Mouse (Mus musculus) stomach, embryonic 16.5 days (tissue): ENCODE measurements at regions not wholly inside any gene's neighbourhood (a gene's known extent, or its start where the extent isn't known, plus 50 kb on each side); places are given as distances from the start of the nearest gene placed in this dataset.

Experiments used
- ATAC-seq: fragments of 200-750 bp; cut with Nextera tagmentation; 2 replicates; pipeline ENCODE4 v1.8.0; 2017; ENCODE audit warnings: moderate number of reproducible peaks, moderate TSS enrichment; ENCODE audit not compliant: insufficient read depth, low FRiP score
- H3K27ac ChIP-seq: fragments of 300-500 bp; sonication (generic); 2 replicates; pipeline ENCODE4 v1.5.1; 2014; ENCODE audit warnings: low read length
- H3K27me3 ChIP-seq: fragments of 300-500 bp; sonication (generic); 2 replicates; pipeline ENCODE4 v1.6.1; 2014; ENCODE audit warnings: low read length, control low read depth, mixed read lengths; ENCODE audit not compliant: control insufficient read depth, insufficient read depth
- H3K36me3 ChIP-seq: fragments of 300-500 bp; sonication (generic); 2 replicates; pipeline ENCODE4 v1.6.1; 2014; ENCODE audit warnings: low read length; ENCODE audit not compliant: control insufficient read depth, insufficient read depth
- H3K4me1 ChIP-seq: fragments of 300-500 bp; sonication (generic); 2 replicates; pipeline ENCODE4 v1.6.1; 2014; ENCODE audit warnings: low read length, control low read depth, mixed read lengths; ENCODE audit not compliant: control insufficient read depth, insufficient read depth
- H3K4me2 ChIP-seq: fragments of 300-500 bp; sonication (generic); 2 replicates; pipeline ENCODE4 v1.6.1; 2014; ENCODE audit warnings: low read depth, low read length, mixed read lengths
- H3K4me3 ChIP-seq: fragments of 300-500 bp; sonication (generic); replicated peaks from 2 replicates; pipeline ENCODE4 v1.5.1; 2014; ENCODE audit warnings: mild to moderate bottlenecking, low read length
- H3K9ac ChIP-seq: fragments of 300-500 bp; sonication (generic); 2 replicates; pipeline ENCODE4 v1.6.1; 2014; ENCODE audit warnings: low read length
- H3K9me3 ChIP-seq: fragments of 300-500 bp; sonication (generic); replicated peaks from 2 replicates; pipeline ENCODE4 v1.6.1; 2016; ENCODE audit warnings: low read length, control low read depth; ENCODE audit not compliant: control insufficient read depth
- WGBS: fragments of 180-500 bp; shearing (Covaris S2); extraction: QIAGEN DNeasy Blood & Tissue Kit; methylation state at CpG from one replicate; pipeline ENCODE4 v1.1.7; 2014; 5-methylcytosine and 5-hydroxymethylcytosine counted together

DNA sequence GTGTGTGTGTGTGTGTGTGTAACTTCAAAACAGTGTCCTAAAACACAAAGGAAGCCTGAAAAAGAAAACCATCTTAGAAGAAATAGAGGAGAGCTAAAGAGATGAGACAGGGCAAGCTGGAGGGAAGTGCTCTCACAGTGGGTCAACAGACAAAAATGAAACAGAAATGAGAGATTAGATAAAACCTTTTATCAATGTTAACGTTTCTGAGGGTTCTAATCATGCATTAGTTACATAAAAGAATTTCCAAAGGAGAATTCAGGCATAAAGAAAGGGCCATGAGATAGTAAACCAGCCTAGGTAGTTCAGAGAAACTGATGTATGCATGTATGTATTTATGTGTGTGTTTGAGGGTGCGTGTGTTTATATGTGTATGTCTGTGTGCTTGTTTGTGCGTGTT lies 319.7 kb upstream of the Runx1 start:
- Histone ChIP-seq H3K4me3 (no peak overlapping the region), H3K27me3 (no peaks in the 10 kb centered on the region), H3K27ac (no peak overlapping the region), H3K4me1 (no peaks in the 10 kb centered on the region), H3K4me2 (no peak overlapping the region), H3K9me3 (no peaks in the 10 kb centered on the region), H3K9ac (no peak overlapping the region), H3K36me3 (no peaks in the 10 kb centered on the region)
- no peak for ATAC-seq
- 65% methylated on average over 3 of the region's 3 CpGs for WGBS

DNA sequence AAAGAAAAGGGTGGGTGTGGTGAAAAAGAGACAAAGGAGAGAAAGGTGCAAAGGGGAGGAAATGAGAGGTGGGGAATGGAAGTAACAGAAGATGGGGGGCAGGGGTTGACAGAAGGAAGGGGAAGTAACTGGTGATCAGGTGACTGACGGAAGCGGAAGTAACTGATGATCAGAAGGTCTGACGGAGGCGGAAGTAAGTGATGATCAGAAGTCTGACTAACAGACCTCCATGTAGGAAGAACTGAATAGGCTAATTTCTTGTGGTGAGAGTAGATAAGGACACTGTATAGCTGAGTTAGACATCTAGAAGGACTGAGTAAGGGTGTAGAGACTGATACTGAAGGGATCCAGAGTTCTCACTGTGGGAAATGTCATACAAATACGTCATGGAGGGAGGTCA lies 318.1 kb upstream of the Runx1 start:
- Histone ChIP-seq H3K27ac (no peak overlapping the region), H3K27me3 (no peaks in the 10 kb centered on the region), H3K4me1 (no peaks in the 10 kb centered on the region), H3K36me3 (no peaks in the 10 kb centered on the region), H3K9ac (no peak overlapping the region), H3K4me2 (no peak overlapping the region), H3K9me3 (no peaks in the 10 kb centered on the region), H3K4me3 (no peak overlapping the region)
- ATAC-seq, result no peak
- 85% methylated on average over 5 of the region's 5 CpGs for WGBS

DNA sequence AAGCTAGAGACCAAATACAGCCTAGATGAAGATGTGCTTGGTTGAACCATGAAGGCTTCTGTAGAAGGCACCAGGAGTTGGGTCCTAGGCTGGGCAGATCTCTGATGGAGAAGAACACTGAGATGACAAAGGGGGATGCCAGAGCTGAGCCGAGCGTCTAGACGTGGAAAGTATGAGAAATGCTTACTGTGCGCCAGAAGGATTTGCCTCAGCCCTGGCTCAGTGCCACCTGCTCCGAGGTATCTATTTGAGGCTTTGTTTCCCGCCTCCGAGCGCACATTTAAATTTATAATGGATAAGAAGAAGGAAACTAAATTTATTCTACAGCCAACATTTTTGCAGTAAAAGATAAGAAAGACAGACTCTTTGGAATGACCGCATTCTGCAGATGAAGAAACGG lies 317.2 kb upstream of the Runx1 start:
- Histone ChIP-seq H3K9ac (no peak overlapping the region), H3K36me3 (no peaks in the 10 kb centered on the region), H3K27ac (no peak overlapping the region), H3K9me3 (no peaks in the 10 kb centered on the region), H3K4me3 (no peak overlapping the region), H3K4me1 (no peaks in the 10 kb centered on the region), H3K4me2 (no peak overlapping the region), H3K27me3 (no peaks in the 10 kb centered on the region)
- 74% methylated on average over 10 of the region's 10 CpGs for WGBS
- ATAC-seq, result no peak

DNA sequence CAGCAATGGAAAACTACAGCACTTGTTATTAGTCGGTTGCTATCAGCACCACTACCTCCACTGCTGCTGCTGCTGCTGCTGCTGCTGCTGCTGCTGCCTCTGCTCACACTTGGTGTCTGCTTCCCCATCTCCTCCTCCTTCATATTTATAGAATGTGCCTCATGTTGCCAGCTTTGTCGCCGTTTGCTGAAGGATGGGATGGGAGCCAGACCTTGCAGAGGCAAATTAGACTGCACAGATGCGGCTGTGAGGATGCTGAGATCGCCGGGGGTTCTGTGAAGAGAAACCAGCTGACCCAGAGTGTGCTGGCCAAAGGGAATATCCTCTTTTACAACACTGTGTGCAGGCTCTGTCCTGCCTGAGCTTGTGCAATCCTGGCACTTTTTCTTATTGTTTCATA lies 316.0 kb upstream of the Runx1 start:
- 66% methylated on average over 6 of the region's 6 CpGs for WGBS
- H3K9me3 ChIP-seq, result no peaks in the 10 kb centered on the region
- no peaks in the 10 kb centered on the region for H3K27me3 ChIP-seq
- no peak overlapping the region for H3K27ac ChIP-seq
- no peak for ATAC-seq
- H3K4me3 ChIP-seq, result no peak overlapping the region
- no peak overlapping the region for H3K4me2 ChIP-seq
- no peaks in the 10 kb centered on the region for H3K4me1 ChIP-seq
- no peak overlapping the region for H3K9ac ChIP-seq
- no peaks in the 10 kb centered on the region for H3K36me3 ChIP-seq

GRCm38 (mm10) chr16:93140535-93141110 lies 314.7 kb upstream of the Runx1 start:
- H3K36me3 ChIP-seq, result no peaks in the 10 kb centered on the region
- no peak overlapping the region for H3K9ac ChIP-seq
- H3K4me2 ChIP-seq, result no peak overlapping the region
- no peaks in the 10 kb centered on the region for H3K4me1 ChIP-seq
- no peaks in the 10 kb centered on the region for H3K27me3 ChIP-seq
- no peak overlapping the region for H3K4me3 ChIP-seq
- WGBS, result 61% methylated on average over 15 of the region's 15 CpGs
- no peak overlapping the region for H3K27ac ChIP-seq
- no peaks in the 10 kb centered on the region for H3K9me3 ChIP-seq
- ATAC-seq, result no peak

DNA sequence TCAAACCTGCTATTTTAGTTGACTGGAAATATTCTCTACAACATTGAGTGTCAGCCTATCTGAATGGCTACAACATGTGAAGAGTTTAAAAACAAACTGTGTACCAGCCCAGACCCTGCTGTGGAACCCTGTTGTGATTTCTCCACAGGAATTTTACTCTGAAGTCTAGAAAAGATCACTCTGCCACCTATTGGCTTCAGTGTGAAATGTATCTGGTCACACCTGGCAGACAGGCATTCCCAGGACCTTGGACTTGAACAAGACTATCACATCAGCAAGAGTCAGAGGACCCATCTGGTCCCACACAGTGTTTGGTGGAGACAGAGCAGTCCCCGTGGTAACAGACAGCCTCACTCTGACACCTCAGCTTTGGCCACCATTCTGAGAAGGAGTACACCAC lies 311.3 kb upstream of the Runx1 start:
- Histone ChIP-seq H3K4me3 (no peak overlapping the region), H3K9ac (no peak overlapping the region), H3K27me3 (no peaks in the 10 kb centered on the region), H3K4me1 (no peaks in the 10 kb centered on the region), H3K36me3 (no peaks in the 10 kb centered on the region), H3K27ac (no peak overlapping the region), H3K4me2 (no peak overlapping the region), H3K9me3 (no peaks in the 10 kb centered on the region)
- WGBS, result 36% methylated on average over 1 of the region's 1 CpGs
- ATAC-seq, result no peak

DNA sequence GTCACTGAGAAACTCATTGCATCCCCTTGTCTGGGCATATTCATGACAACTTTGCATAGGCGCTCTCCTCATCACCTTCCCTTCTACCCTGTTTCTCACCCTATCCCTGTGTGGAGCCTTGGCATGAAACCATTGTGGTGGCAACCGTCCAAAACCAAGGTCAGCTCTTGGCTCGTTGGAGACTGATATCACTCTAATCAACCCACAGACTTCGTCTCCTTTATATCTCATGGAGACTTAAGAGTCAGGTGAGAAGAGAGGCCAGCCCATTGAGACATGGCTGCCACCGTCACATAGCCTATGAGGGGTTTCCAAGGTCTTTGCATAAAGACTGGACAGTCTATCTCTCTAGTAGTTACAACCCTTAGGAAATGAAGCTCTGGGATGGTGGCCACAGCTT lies 305.5 kb upstream of the Runx1 start:
- no peak for ATAC-seq
- WGBS, result 83% methylated on average over 5 of the region's 5 CpGs
- no peak overlapping the region for H3K27ac ChIP-seq

GRCm38 (mm10) chr16:93130622-93131021 lies 304.7 kb upstream of the Runx1 start:
- Histone ChIP-seq H3K4me1 (peaks cover 7% of the 10 kb centered on the region; the same call in 1 of the 2 replicates), H3K27ac (no peak overlapping the region), H3K27me3 (no peaks in the 10 kb centered on the region), H3K36me3 (no peaks in the 10 kb centered on the region), H3K4me3 (no peak overlapping the region), H3K9me3 (no peaks in the 10 kb centered on the region), H3K4me2 (no peak overlapping the region), H3K9ac (no peak overlapping the region)
- ATAC-seq, result no peak
- WGBS, result 78% methylated on average over 6 of the region's 6 CpGs

More for the DNA sequence above, 305.5 kb upstream of the Runx1 start:
- Histone ChIP-seq H3K4me1 (peaks cover 7% of the 10 kb centered on the region; the same call in 1 of the 2 replicates), H3K9ac (no peak overlapping the region), H3K27me3 (no peaks in the 10 kb centered on the region), H3K4me2 (no peak overlapping the region), H3K4me3 (no peak overlapping the region), H3K9me3 (no peaks in the 10 kb centered on the region), H3K36me3 (no peaks in the 10 kb centered on the region)

DNA sequence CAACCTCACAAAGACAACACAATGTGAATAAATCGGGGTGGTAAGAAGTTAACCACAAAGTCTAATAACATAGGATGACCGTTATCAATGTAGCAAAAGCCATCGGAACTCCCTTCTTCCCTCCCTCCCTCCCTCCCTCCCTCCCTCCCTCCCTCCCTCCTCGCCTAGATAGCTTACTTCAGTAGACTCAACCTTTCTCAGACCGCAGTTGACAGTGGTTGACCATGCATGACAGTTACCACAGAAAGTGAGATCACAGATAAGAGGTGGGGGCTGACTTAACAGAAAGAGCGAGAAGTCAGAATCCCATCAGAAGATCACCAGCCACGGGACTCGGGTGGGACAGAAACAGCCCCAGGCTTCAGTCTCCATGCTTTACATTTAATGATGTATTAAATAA lies 297.8 kb upstream of the Runx1 start:
- no peak for ATAC-seq
- WGBS, result 86% methylated on average over 8 of the region's 8 CpGs
- no peak overlapping the region for H3K4me3 ChIP-seq
- H3K4me1 ChIP-seq, result peaks cover 3% of the 10 kb centered on the region; the same call in 1 of the 2 replicates
- H3K9me3 ChIP-seq, result no peaks in the 10 kb centered on the region
- no peaks in the 10 kb centered on the region for H3K27me3 ChIP-seq
- no peak overlapping the region for H3K4me2 ChIP-seq
- H3K27ac ChIP-seq, result no peak overlapping the region
- H3K9ac ChIP-seq, result no peak overlapping the region
- no peaks in the 10 kb centered on the region for H3K36me3 ChIP-seq
